ENCODE assay signal across 21 mouse cellular contexts in the genomic region with DNA sequence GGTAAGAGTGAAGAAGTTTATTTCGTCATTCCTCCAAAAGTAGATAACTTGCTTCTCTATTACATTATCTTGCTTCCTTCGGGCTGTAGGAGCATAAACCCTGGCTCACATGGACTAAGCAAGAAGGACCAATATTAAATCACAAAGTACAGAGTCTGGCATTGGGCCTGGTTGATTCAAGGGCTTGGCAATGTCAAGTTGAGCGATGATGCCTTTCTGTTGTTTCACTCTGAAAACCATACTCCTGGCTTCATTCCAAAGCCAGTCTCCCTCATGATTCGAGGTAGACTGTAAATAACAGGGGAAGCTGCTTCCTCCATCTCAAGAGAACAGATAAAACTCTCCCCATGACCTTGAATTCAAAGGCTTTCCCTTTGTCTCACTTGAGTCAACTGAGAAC. TPM values are rescaled to one million over a fixed set of nuclear protein-coding genes. Genes with fewer than 3 reads are reported as not detected.
DNase-seq lines count a peak whose midpoint lies in the region; ATAC-seq lines count a peak whose summit lies in the region.
"Had no signal": no experiment of that assay in that cellular context is flagged by ENCODE, and none has a peak within 500 bp of the region (broad histone marks: within the 10 kb centered on the region; RNA-seq: fewer than 3 reads in every experiment).

No protein-coding gene starts in this region.

- H3K36me3 ChIP-seq in heart, embryonic 16.5 days (ENCODE audit: control insufficient read depth, insufficient read depth), result no peaks in the 10 kb centered on the region
- H3K36me3 ChIP-seq: embryonic facial prominence, embryonic 13.5 days; limb, embryonic 15.5 days; liver, embryonic 15.5 days had no signal

- peak overlapping the region; percentile 42 for H3K27ac ChIP-seq in heart, embryonic 16.5 days (ENCODE audit: low read length)
- H3K27ac ChIP-seq: embryonic facial prominence, embryonic 13.5 days; limb, embryonic 15.5 days; liver, embryonic 15.5 days had no signal

- H3K4me2 ChIP-seq in heart, embryonic 16.5 days (ENCODE audit: low read depth, low read length), result no peak overlapping the region
- H3K4me2 ChIP-seq: embryonic facial prominence, embryonic 13.5 days; limb, embryonic 15.5 days; liver, embryonic 15.5 days; midbrain, embryonic 11.5 days had no signal

- no peak for DNase-seq in heart, postnatal 4 days
- peak; percentile 16 for DNase-seq in lung, postnatal 10 days
- no peak for DNase-seq in lung, postnatal 36 days
- peak; percentile 76 for DNase-seq in adrenal gland, postnatal 10 days
- DNase-seq in ovary, postnatal 10 days (ENCODE audit: low spot score), result no peak
- DNase-seq in ovary, postnatal 36 days (ENCODE audit: low spot score), result no peak
- DNase-seq: cerebellum, adult 9-10 months; gastrocnemius, postnatal 36 days; heart, postnatal 36 days; kidney, adult 18-20 months; kidney, postnatal 10 days; thymus, postnatal 25 days had no signal

- no peak for ATAC-seq in heart, embryonic 16.5 days (replicated peaks; ENCODE audit: extremely low read depth, insufficient read depth, low FRiP score)
- ATAC-seq: forebrain, embryonic 14.5 days; hindbrain, embryonic 16.5 days had no signal

- H3K4me1 ChIP-seq in heart, embryonic 16.5 days (ENCODE audit: control insufficient read depth, insufficient read depth, low read length), result peaks cover 27% of the 10 kb centered on the region
- H3K4me1 ChIP-seq: embryonic facial prominence, embryonic 13.5 days; limb, embryonic 15.5 days; liver, embryonic 15.5 days had no signal

- H3K9me3 ChIP-seq in heart, embryonic 16.5 days (replicated peaks; ENCODE audit: control insufficient read depth, low read length), result no peaks in the 10 kb centered on the region
- H3K9me3 ChIP-seq: embryonic facial prominence, embryonic 13.5 days; limb, embryonic 15.5 days; liver, embryonic 15.5 days had no signal

- no peaks in the 10 kb centered on the region for H3K27me3 ChIP-seq in heart, embryonic 16.5 days (ENCODE audit: control insufficient read depth, insufficient read depth, low read length)
- H3K27me3 ChIP-seq: embryonic facial prominence, embryonic 13.5 days; limb, embryonic 15.5 days; liver, embryonic 15.5 days had no signal

- H3K9ac ChIP-seq in heart, embryonic 16.5 days (ENCODE audit: low read length), result no peak overlapping the region
- H3K9ac ChIP-seq: embryonic facial prominence, embryonic 13.5 days; limb, embryonic 15.5 days; liver, embryonic 15.5 days had no signal

- H3K4me3 ChIP-seq in heart, embryonic 16.5 days (ENCODE audit: low read length), result no peak overlapping the region
- H3K4me3 ChIP-seq: embryonic facial prominence, embryonic 13.5 days; limb, embryonic 15.5 days; liver, embryonic 15.5 days had no signal

- WGBS in heart, embryonic 16.5 days, result 25% methylated on average over 4 of the region's 4 CpGs

RNA-seq across cellular contexts. Expression of a gene that starts 23.8 kb away (rescaled TPM):
- polyA plus RNA-seq in heart, embryonic 16.5 days (2015; fragmentation: Nextera tagmentation; extraction: Ambion mirVana), result 0.56 and 0.89 TPM in 2 replicates
- under 1 TPM in 1 of 2 experiments, not detected in 1; 0.36 TPM for total RNA-seq in heart, postnatal 4 days (2021)
- total RNA-seq in adrenal gland, postnatal 10 days (2021), result 10 to 100 TPM; 35.2 to 43.5 TPM
- total RNA-seq: gastrocnemius, postnatal 36 days; monocyte, adult 5-6 weeks had no signal
- polyA plus RNA-seq: testis, adult 2 months had no signal

Comparison
In these comparisons a context has a peak if more than half of its experiments do, and no peak if none do; other contexts are left out.
1. DNase-seq: peak in lung, postnatal 10 days (single experiment) and adrenal gland, postnatal 10 days (single experiment); none in heart, postnatal 4 days (single experiment), lung, postnatal 36 days (single experiment), ovary, postnatal 10 days (single experiment) and ovary, postnatal 36 days (single experiment).
2. RNA of a gene that starts 23.8 kb away (total RNA-seq): 35.2 to 43.5 TPM in adrenal gland, postnatal 10 days; 0.36 TPM in heart, postnatal 4 days; every median in the first group is over 10 times any median in the second.